Mouse (Mus musculus) liver, postnatal 0 days (tissue): ENCODE data around the gene Kcnip1.

ENCODE experiments used
- CTCF ChIP-seq: sonication (generic); IDR thresholded peaks from 2 replicates; pipeline ENCODE4 v1.5.1; 2016; ENCODE audit warnings: antibody characterized with exemption, low read depth
- EP300 ChIP-seq: IDR thresholded peaks from 2 replicates; pipeline ENCODE4 v1.6.1; 2016; ENCODE audit warnings: antibody characterized with exemption, low read depth, mild to moderate bottlenecking

DNA sequence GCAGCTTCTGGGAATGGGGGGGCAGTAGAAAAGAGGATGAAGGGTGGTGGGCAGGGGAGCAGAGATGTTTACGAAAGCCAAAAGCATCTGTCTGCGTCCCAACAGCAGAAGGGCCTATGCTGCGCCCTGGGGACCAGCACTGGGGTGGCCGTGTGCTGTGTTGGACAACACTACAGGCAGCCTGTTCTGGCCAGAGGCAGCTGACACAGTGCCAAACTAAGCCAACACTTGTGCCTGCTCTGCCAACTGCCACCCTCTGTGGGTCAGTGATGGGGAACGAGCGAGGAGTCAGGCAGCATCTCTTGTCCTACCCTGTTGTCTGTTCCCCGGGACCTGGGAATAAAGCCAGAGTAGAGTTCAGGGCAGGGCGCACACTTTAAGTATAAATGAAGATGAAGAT is 260.6 kb downstream of the Kcnip1 start:
- TF ChIP-seq CTCF (no peak), EP300 (no peak)
